Mouse (Mus musculus) ovary, postnatal 14 days (tissue): ENCODE results near the gene Icam1.

Experiments
- DNase-seq: peaks from one replicate; pipeline ENCODE4 v3.0.0; 2022; ENCODE audit warnings: low spot score

Icam1 gene

DNA sequence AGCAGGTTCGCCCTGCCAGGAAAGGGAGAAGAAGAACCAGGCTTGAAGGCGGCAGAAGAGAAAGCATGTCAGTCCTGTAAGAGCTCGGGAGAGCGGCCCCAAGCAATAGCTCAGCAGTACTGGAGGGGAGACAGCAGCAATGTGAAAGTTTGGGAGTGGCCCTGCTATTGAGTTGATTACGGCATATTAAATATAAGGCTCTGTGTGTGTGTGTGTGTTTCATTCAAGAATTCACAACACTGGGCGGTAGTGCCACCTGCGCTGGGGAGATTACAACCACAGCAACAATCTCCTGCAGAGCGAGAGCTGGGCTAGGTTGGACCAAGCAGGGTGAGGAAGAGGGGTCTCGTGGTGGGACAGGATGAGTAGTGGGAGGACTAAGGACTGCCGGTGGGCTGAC, 35.8 kb downstream of the Icam1 start:
- no peak for DNase-seq

DNA sequence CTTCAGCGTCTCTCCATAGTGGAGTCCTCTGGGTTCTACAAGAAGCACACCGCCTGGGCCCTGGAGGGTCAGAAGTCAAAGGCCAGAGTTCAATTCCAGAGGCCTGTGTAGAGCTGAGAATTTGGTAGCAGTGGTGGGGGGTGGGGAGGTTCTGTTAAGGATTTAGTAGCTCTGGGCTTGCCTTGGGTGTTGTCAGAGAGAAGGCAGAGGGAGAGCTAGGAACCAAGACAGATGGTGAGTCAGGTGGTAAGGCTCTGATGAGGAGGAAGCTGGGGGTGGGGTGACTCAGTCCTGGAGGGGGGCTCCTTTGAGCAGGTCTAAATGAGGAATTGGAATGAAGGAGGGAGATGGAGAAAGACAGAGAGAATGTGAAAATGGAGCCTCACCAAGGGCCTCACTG, 47.1 kb downstream of the Icam1 start:
- DNase-seq, result no peak

DNA sequence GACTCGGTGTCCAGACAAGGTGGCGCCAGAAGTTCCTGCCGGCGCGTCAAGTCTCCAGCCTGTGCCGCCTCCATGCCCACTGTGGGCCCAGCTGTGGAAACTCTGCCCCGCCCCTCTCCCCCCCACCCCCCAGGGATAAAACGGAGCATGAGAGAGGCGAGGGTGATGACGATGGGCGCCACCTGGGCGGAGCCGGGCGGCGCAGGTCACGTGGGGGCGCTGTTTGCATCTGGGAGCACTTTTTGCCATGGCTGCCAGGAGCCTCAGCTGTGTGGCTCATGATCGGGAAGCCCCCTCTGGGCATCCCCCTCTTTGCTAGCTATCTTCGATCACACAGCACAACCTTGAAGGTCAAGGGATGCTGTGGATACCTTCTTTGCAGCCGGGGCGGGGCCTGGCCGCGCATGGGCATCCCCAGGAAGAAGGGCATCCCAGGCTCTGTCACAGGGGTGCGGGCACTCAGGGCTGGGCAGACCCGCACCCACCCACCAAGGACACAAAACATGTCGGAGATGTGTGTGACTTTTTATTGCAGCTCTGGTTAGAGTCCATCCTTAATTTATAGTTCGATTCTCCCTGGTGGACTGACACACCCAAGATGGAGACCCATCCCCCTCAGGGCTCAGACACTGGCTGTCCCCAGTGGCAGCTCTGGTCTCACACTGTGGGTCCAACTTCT, 51.4 kb downstream of the Icam1 start, which contains the start of gene Zglp1:
Gene Zglp1, minus strand, starts transcription at position 88 of the 679 bp plus-strand sequence.
- no peak for DNase-seq

DNA sequence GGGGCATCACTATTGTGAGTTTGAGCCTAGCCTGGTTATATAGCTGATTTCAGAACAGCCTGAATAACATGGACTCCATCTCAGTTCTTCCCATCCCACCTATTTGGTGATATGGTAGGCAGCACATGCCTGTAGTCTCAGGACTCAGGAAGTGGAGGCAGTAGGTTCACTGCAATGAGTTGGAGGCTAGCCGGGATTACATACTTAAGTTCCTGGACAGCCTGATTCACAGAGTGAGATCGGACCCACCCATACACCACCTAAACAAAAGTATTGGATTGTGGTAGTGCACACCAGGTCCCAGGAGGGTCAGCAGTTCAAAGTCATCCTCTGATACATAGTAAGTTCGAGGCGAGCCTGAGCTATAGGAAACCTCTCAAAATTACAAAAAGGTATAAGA, 56.9 kb downstream of the Icam1 start:
- no peak for DNase-seq

DNA sequence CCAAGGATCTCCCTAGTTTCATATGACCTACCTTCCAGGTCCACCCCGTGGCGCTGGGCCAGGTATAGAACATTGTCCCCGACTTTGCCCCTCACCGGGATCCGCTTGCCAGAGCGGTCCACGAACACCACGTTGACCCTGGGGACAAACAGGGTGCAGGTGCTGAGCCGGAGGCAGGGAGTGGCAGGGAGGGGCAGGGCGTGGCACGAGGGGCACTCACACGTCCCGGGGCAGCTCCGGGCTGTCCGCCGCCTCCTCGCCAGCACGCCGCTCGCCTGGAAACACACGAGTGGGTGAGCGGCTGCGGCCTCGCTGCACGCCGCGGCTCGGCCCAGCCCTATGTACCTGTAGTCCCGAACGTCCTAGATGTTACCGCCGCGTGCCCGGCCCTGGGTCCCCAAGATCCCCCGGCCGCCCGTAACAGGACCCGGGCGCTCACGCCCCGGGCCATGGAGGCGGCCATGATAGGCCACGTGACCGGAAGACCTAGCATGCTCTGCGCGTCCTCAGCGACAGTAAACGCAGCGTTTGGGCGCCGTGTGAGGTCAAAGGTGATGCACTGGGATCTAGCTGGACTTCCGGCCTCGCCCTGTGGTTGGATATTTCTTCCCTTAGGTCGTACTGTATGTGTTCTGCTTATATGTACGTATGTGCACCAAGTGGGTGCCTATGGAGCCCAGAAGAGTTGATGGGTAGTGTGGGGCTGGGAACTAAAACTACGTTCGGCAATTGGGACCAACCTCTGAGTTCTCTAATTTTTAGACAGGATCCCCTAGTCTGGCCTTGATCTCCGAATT, 57.5 kb downstream of the Icam1 start, which contains the start of the genes Gm49373 and Fdx1l:
Gene Gm49373, minus strand, starts transcription at position 53 of the 797 bp plus-strand sequence.
Gene Fdx1l, minus strand, starts transcription at position 571 of the 797 bp plus-strand sequence.
- peak; percentile 81 for DNase-seq

DNA sequence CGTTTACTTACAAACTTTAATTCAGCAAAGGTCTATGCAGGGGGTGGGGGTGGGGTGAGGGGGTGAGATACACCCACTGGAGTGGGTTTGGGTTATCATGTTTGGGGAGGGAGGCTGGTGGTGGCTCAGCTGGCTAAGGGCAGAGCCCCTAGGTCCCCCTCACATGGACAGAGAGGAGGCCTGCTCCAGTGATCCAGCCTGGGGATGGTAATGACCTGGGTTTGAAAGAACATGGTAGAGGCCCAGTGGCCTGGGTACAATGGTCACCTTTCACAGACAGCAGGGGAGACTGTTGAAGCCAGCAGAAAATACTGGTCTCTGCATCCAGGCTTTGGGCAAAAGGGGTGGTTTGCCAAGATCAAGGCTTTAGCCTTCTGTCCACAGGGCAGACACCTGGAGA, 58.4 kb downstream of the Icam1 start:
- DNase-seq, result no peak

DNA sequence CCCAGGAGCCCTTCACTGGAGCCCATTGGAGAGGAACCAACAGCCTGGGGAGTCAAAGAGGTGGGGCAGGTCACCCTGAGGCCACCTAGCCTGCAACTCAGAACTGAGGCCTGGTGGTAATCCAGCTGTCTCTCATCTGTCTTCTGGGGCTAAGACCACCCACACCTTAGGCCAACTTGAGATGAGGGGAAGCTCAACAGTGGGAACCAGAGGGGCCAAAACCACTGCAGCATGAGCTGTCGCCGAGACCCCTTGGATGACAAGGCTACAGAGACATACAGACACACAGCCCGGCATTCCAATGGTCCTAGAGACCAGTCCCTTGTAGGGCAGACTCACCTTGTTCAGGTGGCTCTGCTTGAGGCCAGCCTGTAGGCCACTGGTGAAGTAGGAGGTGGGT, 59.8 kb downstream of the Icam1 start:
- DNase-seq, result no peak
